Mouse (Mus musculus) 416B (cell line): Measurements from ENCODE around the gene Apela.
"Not testable (repeated sequence)": the region's sequence is repeated elsewhere in the genome, so short reads cannot be mapped to it uniquely, and the experiment has no call there.

Source experiments
- DNase-seq: peaks from one replicate; pipeline ENCODE4 v3.0.0; 2011; ENCODE audit warnings: low read depth

The Apela gene

DNA sequence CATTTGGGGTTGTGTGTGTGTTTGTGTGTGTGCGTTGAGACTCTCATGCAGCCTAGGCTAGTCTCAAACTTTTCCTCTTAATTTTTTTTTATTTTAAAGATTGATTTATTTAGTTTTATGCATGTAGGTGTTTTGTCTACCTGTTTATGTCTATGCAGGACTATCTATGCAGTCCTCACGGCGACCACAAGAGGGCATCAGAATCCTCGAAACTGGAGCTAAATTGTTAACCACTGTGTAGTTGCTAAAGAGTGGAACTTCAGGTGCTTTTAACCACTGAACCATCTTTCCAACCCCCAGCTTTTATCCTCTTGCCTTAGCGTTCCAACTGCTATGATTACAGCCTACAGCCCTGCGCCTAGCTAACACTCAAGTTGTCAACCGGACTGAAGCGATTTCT is 14.7 kb downstream of the Apela start:
- peak; percentile 47 for DNase-seq

DNA sequence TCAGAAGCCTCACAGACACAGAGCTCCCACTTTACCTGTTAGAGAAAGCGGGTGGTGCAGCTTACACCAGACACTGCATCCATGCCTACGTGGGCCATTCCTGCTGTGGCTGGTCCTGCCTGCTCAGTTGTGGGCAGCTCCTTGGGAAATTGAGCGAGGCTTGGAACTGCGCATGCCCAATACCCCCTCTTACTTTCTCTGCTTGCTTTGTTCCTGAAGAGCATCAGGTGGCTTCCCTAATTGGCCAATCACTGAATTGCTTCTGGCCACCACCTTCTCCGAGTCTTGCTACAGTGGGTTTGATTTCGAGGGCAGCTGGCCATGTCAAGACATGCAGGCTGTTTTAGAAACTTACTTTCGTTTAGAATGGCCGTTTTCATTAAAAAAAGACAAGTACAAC is 18.7 kb downstream of the Apela start, which contains the start of the genes Trim61 and Trim60:
Gene Trim61 (minus strand): TSS at position 101 of the 400 bp plus-strand sequence.
Gene Trim60 (minus strand): TSS at position 162 of the 400 bp plus-strand sequence.
- DNase-seq: no peak

- not testable (repeated sequence) for DNase-seq
Measured at GRCm38 (mm10) chr8:65007616-65008015, 29.5 kb downstream of the Apela start.

DNA sequence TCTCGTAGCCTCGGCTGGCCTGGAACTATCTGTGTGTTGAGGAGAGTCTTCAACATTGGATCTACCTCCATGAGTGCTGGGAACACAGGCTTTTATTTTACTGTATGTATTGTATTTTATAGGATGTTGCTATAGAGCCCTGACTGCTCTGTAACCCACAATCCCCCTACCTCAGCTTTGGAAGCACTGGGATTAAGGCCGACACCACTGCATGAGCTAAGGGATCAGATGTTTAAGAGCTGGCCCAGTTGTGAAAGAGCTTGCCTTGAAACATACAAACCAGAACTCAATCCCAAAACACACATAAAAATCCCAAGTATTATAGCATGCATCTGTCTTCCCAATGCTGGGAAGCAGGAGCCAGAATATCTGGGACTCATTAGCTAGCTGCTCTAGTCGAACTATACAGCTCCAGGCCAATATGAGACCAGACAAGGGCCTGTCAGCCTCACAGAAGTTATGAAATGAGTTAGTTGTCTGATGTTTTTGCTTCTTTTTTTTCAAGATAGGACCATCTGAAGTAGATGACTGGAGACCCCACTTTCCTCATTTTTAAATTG is 38.2 kb downstream of the Apela start:
- no peak for DNase-seq

DNA sequence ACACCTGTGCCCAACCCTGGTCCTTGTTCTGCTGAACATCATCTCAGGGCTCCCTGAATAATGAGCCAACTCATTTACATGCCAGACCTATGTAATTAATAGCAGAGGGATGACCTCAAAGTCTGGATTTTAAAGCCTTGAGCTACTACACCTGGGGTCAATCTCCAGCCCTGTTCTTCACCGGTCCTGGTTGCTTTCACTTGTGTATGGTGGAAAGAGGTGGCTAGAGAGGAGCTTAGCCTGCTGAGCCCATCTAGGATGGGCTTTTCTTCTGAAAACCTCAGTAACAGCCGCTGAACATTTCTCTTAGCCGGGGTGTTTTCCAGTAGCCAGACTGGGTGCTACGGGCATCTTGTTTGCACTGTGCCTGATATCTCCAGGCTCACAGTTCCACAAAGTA is 49.4 kb downstream of the Apela start, which contains the start of gene Trim75:
Gene Trim75 (minus strand): TSS at position 101 of the 400 bp plus-strand sequence.
- DNase-seq: no peak

- no peak for DNase-seq
Measured at GRCm38 (mm10) chr8:64983150-64983897, 53.8 kb downstream of the Apela start.
